Mouse (Mus musculus): ENCODE measurements at regions not wholly inside any gene's neighbourhood (a gene's known extent, or its start where the extent isn't known, plus 50 kb on each side); places are given as distances from the start of the nearest gene placed in this dataset.

DNA sequence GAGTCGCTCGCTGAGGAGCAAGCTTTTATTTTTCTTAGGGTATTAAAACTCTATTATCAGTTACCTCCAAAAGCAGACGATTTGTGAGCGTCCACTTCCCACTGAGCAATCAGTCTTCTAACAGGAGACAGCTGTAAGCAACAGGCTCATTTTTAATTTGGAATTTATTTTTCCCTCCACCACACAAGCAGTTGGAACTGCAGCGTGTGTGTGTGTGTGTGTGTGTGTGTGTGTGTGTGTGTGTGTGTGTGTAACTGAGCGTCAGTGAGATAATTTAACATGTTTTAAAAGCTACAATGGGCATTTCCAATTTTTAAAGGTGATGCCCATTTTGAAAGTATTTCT is 116.6 kb downstream of the Olfr267 start:
- Histone ChIP-seq H3K9ac (ENCODE audit: low read length) (no peak overlapping the region), H3K36me3 (ENCODE audit: control insufficient read depth, insufficient read depth, low read length) (no peaks in the 10 kb centered on the region), H3K27ac (replicated peaks; ENCODE audit: low read depth, low read length) (peak overlapping the region; percentile 81), H3K4me1 (ENCODE audit: control insufficient read depth, insufficient read depth, low read length) (peaks cover 23% of the 10 kb centered on the region), H3K4me2 (ENCODE audit: low read depth, severe bottlenecking) (peak overlapping the region; percentile 27), H3K27me3 (ENCODE audit: control insufficient read depth, insufficient read depth, low read length) (no peaks in the 10 kb centered on the region), H3K9me3 (ENCODE audit: control insufficient read depth, low read length) (no peaks in the 10 kb centered on the region), H3K4me3 (ENCODE audit: low read depth, low read length) (no peak overlapping the region)
- DNase-seq (ENCODE audit: low spot score), result no peak
- under 1% methylated on average over 6 of the region's 6 CpGs for WGBS
- peak; percentile 56 for ATAC-seq (ENCODE audit: insufficient number of reproducible peaks, low FRiP score, low TSS enrichment, low read depth)

DNA sequence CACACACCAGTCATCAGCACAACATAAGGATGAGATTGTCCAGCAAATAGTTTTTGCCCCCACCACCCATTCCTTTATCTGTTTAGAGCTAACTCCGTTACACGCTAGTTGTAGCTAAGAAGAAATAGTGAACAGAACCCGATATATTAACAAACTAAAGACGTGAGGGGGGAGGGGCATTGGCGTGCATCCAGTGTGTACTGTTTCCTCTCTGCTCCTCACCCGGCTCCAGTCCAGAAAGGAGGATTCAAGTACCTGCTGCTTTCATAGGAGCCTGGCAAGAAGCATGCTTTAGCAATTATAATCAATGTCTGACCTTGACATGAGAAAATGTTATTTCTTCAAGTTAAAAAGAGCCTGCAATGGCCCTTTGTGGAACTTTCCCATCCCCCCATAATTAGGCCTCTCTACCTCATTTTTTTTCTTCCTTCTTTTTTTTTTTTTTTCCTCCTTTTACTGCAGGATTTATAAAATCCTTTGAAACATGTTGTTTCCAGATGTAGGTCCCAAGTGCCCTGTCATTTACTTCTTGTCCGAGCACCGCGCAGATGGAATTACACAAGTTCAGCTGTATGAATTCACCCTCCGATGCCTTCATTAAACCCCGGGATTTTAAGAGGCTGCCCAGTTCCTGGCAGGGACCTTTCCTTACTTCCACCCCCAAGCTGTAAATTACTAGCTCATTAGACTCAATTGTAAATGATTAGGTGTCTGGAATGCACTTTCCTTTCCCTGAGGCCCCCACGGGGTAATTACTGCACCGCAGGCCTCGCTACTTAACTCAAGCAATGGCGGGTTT is 116.6 kb upstream of the Lpar1 start:
- Histone ChIP-seq H3K4me3 (ENCODE audit: low read depth, low read length) (no peak overlapping the region), H3K36me3 (ENCODE audit: control insufficient read depth, insufficient read depth, low read length) (no peaks in the 10 kb centered on the region), H3K27ac (replicated peaks; ENCODE audit: low read depth, low read length) (peak overlapping the region; percentile 87), H3K27me3 (ENCODE audit: control insufficient read depth, insufficient read depth, low read length) (no peaks in the 10 kb centered on the region), H3K9ac (ENCODE audit: low read length) (no peak overlapping the region), H3K4me2 (ENCODE audit: low read depth, severe bottlenecking) (peak overlapping the region; percentile 27), H3K4me1 (ENCODE audit: control insufficient read depth, insufficient read depth, low read length) (peaks cover 23% of the 10 kb centered on the region), H3K9me3 (ENCODE audit: control insufficient read depth, low read length) (no peaks in the 10 kb centered on the region)
- peak; percentile 88 for DNase-seq (ENCODE audit: low spot score)
- 6% methylated on average over 15 of the region's 15 CpGs for WGBS
- peak; percentile 88 for ATAC-seq (ENCODE audit: insufficient number of reproducible peaks, low FRiP score, low TSS enrichment, low read depth)

- peak; percentile 19; the same call in 1 of the 2 replicates for ATAC-seq (ENCODE audit: insufficient number of reproducible peaks, low FRiP score, low TSS enrichment, low read depth)
Observed at GRCm38 (mm10) chr4:58668368-58669153, 114.9 kb upstream of the Lpar1 start.

DNA sequence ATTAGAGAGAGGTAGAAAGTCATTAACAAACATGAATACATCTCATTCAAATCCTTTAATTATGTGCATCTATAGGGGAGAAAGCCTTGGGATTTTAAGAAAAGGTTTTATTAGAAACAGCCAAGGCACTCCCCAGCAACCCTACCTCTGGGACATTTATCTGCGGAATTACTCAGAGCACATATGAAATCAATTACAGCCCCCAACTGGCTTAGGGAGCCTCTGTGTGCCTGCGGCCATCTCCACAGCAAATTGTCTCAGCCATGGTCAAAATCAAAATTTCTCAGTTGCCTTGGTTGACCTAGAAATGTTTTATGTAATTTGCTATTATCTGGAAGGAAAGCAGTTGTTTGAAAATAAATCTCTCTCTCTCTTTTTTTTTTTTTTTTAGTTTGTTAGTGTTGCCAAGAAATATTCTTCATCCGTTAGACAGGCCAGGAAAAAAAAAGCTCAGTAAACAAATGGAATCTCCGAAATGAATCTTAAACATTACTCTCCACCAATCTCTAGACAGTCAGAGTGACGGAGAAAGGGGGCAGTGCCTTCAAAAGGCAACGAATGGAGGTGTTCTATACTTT is 110.0 kb upstream of the Lpar1 start:
- no peaks in the 10 kb centered on the region for H3K9me3 ChIP-seq (ENCODE audit: control insufficient read depth, low read length)
- H3K9ac ChIP-seq (ENCODE audit: low read length), result no peak overlapping the region
- DNase-seq (ENCODE audit: low spot score) (no peak), ATAC-seq (ENCODE audit: insufficient number of reproducible peaks, low FRiP score, low TSS enrichment, low read depth) (no peak)
- 27% methylated on average over 6 of the region's 6 CpGs for WGBS
- H3K4me1 ChIP-seq (ENCODE audit: control insufficient read depth, insufficient read depth, low read length), result peaks cover 23% of the 10 kb centered on the region
- H3K4me2 ChIP-seq (ENCODE audit: low read depth, severe bottlenecking), result no peak overlapping the region
- no peaks in the 10 kb centered on the region for H3K36me3 ChIP-seq (ENCODE audit: control insufficient read depth, insufficient read depth, low read length)
- no peaks in the 10 kb centered on the region for H3K27me3 ChIP-seq (ENCODE audit: control insufficient read depth, insufficient read depth, low read length)
- peak overlapping the region; percentile 53 for H3K27ac ChIP-seq (replicated peaks; ENCODE audit: low read depth, low read length)
- H3K4me3 ChIP-seq (ENCODE audit: low read depth, low read length), result no peak overlapping the region

More at GRCm38 (mm10) chr4:58668368-58669153, 114.9 kb upstream of the Lpar1 start:
- Histone ChIP-seq H3K9me3 (ENCODE audit: control insufficient read depth, low read length) (no peaks in the 10 kb centered on the region), H3K4me2 (ENCODE audit: low read depth, severe bottlenecking) (no peak overlapping the region), H3K27ac (replicated peaks; ENCODE audit: low read depth, low read length) (peak overlapping the region; percentile 87), H3K4me1 (ENCODE audit: control insufficient read depth, insufficient read depth, low read length) (peaks cover 30% of the 10 kb centered on the region), H3K27me3 (ENCODE audit: control insufficient read depth, insufficient read depth, low read length) (no peaks in the 10 kb centered on the region), H3K9ac (ENCODE audit: low read length) (no peak overlapping the region), H3K36me3 (ENCODE audit: control insufficient read depth, insufficient read depth, low read length) (no peaks in the 10 kb centered on the region), H3K4me3 (ENCODE audit: low read depth, low read length) (no peak overlapping the region)
- no peak for DNase-seq (ENCODE audit: low spot score)
- WGBS, result 29% methylated on average over 8 of the region's 8 CpGs

DNA sequence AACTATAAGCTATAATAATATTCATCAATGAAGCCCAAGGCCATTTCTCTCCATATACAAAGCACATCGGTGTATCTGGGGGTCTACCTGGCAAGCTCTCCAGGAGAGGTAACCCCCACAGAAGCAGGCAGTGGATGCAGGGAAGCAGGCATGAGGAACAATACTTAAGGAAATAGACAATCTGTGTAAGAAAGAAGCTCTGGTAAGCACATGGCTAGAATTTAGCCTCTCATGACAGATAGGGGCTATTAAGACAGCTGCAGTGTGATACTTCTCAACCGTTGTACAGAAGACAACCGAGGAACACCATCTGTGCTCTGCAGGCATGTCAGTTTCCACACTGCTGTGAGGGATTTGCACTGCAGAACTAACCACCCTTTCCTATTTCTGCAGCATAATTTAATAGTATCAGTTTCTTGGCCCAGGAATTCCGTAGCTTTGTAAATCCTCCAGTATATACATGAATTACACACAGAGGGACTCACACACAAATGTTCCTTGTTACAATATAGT is 108.1 kb upstream of the Lpar1 start:
- H3K36me3 ChIP-seq (ENCODE audit: control insufficient read depth, insufficient read depth, low read length), result no peaks in the 10 kb centered on the region
- H3K4me3 ChIP-seq (ENCODE audit: low read depth, low read length), result no peak overlapping the region
- ATAC-seq (ENCODE audit: insufficient number of reproducible peaks, low FRiP score, low TSS enrichment, low read depth) (no peak), DNase-seq (ENCODE audit: low spot score) (no peak)
- no peak overlapping the region for H3K9ac ChIP-seq (ENCODE audit: low read length)
- no peaks in the 10 kb centered on the region for H3K27me3 ChIP-seq (ENCODE audit: control insufficient read depth, insufficient read depth, low read length)
- 59% methylated on average over 4 of the region's 4 CpGs for WGBS
- no peak overlapping the region for H3K4me2 ChIP-seq (ENCODE audit: low read depth, severe bottlenecking)
- H3K9me3 ChIP-seq (ENCODE audit: control insufficient read depth, low read length), result no peaks in the 10 kb centered on the region
- no peak overlapping the region for H3K27ac ChIP-seq (replicated peaks; ENCODE audit: low read depth, low read length)
- peaks cover 24% of the 10 kb centered on the region for H3K4me1 ChIP-seq (ENCODE audit: control insufficient read depth, insufficient read depth, low read length)

DNA sequence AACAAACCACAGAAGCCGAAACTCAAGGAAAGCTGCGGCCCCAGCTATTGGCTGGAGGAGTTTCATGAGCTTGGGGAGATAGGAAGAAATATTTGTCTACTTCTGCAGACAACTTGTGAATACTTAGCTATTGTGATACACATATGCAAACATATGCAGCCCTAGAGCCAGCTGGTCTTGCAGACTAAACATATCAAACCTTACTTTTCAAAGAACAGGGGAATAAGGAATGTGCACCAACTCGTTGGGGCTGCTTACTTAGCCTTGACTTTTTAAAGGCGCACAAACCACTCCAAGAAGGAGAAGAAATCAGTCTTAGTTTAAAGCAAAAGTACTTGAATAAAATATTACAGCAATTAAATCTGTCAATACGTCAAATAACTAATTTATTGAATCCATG is 106.8 kb upstream of the Lpar1 start:
- no peaks in the 10 kb centered on the region for H3K9me3 ChIP-seq (ENCODE audit: control insufficient read depth, low read length)
- no peak overlapping the region for H3K27ac ChIP-seq (replicated peaks; ENCODE audit: low read depth, low read length)
- H3K36me3 ChIP-seq (ENCODE audit: control insufficient read depth, insufficient read depth, low read length), result no peaks in the 10 kb centered on the region
- peaks cover 24% of the 10 kb centered on the region for H3K4me1 ChIP-seq (ENCODE audit: control insufficient read depth, insufficient read depth, low read length)
- no peak overlapping the region for H3K4me2 ChIP-seq (ENCODE audit: low read depth, severe bottlenecking)
- H3K4me3 ChIP-seq (ENCODE audit: low read depth, low read length), result no peak overlapping the region
- no peak overlapping the region for H3K9ac ChIP-seq (ENCODE audit: low read length)
- DNase-seq (ENCODE audit: low spot score), result no peak
- WGBS, result 61% methylated on average over 5 of the region's 5 CpGs
- no peaks in the 10 kb centered on the region for H3K27me3 ChIP-seq (ENCODE audit: control insufficient read depth, insufficient read depth, low read length)
- no peak for ATAC-seq (ENCODE audit: insufficient number of reproducible peaks, low FRiP score, low TSS enrichment, low read depth)

GRCm38 (mm10) chr4:58658206-58658605 is 104.5 kb upstream of the Lpar1 start:
- no peak overlapping the region for H3K9ac ChIP-seq (ENCODE audit: low read length)
- no peak overlapping the region for H3K4me2 ChIP-seq (ENCODE audit: low read depth, severe bottlenecking)
- no peak overlapping the region for H3K4me3 ChIP-seq (ENCODE audit: low read depth, low read length)
- H3K4me1 ChIP-seq (ENCODE audit: control insufficient read depth, insufficient read depth, low read length), result peaks cover 17% of the 10 kb centered on the region
- peak overlapping the region; percentile 45; the same call in 1 of the 2 replicates for H3K27ac ChIP-seq (replicated peaks; ENCODE audit: low read depth, low read length)
- no peaks in the 10 kb centered on the region for H3K27me3 ChIP-seq (ENCODE audit: control insufficient read depth, insufficient read depth, low read length)
- 60% methylated on average over 6 of the region's 6 CpGs for WGBS
- ATAC-seq (ENCODE audit: insufficient number of reproducible peaks, low FRiP score, low TSS enrichment, low read depth) (no peak), DNase-seq (ENCODE audit: low spot score) (no peak)
- no peaks in the 10 kb centered on the region for H3K36me3 ChIP-seq (ENCODE audit: control insufficient read depth, insufficient read depth, low read length)
- no peaks in the 10 kb centered on the region for H3K9me3 ChIP-seq (ENCODE audit: control insufficient read depth, low read length)

GRCm38 (mm10) chr4:58647761-58648295 is 94.1 kb upstream of the Lpar1 start:
- Histone ChIP-seq H3K27ac (replicated peaks; ENCODE audit: low read depth, low read length) (no peak overlapping the region), H3K4me3 (ENCODE audit: low read depth, low read length) (no peak overlapping the region), H3K27me3 (ENCODE audit: control insufficient read depth, insufficient read depth, low read length) (no peaks in the 10 kb centered on the region), H3K4me2 (ENCODE audit: low read depth, severe bottlenecking) (no peak overlapping the region), H3K9ac (ENCODE audit: low read length) (no peak overlapping the region), H3K4me1 (ENCODE audit: control insufficient read depth, insufficient read depth, low read length) (peaks cover 3% of the 10 kb centered on the region; the same call in 1 of the 2 replicates), H3K9me3 (ENCODE audit: control insufficient read depth, low read length) (no peaks in the 10 kb centered on the region), H3K36me3 (ENCODE audit: control insufficient read depth, insufficient read depth, low read length) (no peaks in the 10 kb centered on the region)
- WGBS, result 3% methylated on average over 2 of the region's 2 CpGs
- DNase-seq (ENCODE audit: low spot score), result peak; percentile 21
- no peak for ATAC-seq (ENCODE audit: insufficient number of reproducible peaks, low FRiP score, low TSS enrichment, low read depth)

Data from limb, embryonic 11.5 days (tissue).